Mouse (Mus musculus) kidney, adult 9 months (tissue): ENCODE measurements at regions not wholly inside any gene's neighbourhood (a gene's known extent, or its start where the extent isn't known, plus 50 kb on each side); places are given as distances from the start of the nearest gene placed in this dataset.

Source experiments
- DNase-seq: peaks from one replicate; pipeline ENCODE4 v3.0.0; 2022

DNA sequence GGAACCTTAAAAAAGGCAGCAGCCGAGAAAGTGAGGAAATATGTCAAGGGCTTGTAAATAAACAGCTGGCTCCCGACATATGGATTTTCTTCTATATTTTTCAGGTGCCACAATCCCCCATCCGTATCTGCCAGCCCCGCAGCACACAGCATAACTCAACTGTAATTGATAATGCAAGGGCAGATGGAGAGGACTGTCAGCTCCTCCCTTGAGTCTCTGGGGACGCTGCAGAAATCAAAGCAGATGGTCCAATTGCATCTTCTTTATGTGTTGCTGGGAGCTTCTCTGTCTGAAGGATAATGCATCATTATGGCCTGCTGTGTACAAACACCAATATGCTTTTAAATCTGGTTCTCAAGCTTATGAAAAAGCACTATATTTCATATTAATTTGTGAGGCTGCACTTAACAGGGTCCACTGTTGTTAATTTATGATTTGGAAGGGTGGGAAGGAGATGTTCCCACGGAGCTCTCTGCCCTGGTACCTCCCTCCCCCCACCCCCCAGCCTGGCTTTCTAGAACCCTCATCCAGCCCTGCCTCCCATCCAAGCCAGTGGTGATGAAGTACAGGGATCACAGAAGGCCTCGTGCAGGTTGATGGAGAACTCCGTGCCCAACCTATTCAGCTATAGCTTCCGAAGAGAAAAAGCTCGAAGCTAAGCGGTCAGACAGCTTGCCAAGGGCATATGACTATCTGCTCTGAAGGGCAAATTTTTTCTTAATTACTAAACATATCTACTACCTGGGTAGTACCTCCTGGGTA is 603.7 kb downstream of the Tox3 start:
- no peak for DNase-seq

DNA sequence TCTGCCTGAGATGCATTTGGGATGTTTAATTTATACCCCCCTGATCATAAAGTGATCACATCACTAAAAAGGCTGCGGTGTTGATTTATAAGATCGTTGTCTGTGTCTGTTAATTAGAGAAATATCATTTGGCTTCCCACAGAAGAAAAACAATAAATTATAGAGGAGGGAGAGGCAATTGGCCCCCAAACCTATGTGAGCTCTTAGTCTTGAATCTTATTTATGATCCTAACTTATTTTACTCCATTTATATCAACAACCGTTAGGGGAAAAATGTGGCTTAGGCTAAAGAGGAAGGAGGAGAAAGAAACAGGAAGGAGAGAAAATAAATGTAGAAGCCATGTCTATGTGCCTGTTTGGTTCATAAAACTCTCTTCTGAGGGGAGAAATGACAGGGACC is 609.5 kb downstream of the Tox3 start:
- no peak for DNase-seq

DNA sequence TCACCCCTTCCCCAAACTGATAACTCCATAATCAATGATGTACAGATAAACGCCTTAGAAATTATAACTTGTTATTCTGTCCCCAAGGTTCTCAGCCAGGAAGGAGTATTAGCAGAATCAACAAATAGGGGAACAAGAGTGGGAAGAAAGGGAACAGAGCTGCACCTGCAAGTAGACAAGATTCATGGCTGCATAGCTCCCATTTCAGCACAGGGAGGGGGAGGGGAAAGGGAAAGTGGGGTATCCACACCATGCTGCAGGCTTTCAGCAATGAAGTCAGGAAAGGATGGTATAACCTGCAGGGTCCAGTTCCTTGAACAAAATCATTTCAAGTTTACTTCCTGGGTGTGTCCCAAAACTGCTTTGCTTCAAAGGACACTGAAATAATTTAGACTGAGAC is 610.5 kb downstream of the Tox3 start:
- no peak for DNase-seq

DNA sequence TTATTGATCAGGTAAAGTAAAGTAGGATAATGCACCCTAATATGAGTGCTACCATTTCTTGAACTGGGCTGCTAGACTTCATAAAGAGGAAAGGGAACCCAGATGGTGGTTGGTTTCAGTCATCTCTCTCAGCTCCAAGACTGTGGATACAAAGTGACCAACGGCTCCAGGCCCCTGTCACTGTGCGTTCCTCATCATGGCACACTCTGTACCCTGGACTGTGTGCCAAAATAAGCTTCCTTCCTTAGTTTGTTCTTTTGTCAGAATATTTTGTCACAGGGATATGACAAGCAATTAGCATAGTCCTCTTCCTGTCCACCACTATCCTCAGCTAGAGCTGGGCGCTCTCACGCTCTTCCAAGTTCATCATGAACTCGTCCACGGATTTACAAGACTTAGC is 620.9 kb downstream of the Tox3 start:
- DNase-seq, result no peak

DNA sequence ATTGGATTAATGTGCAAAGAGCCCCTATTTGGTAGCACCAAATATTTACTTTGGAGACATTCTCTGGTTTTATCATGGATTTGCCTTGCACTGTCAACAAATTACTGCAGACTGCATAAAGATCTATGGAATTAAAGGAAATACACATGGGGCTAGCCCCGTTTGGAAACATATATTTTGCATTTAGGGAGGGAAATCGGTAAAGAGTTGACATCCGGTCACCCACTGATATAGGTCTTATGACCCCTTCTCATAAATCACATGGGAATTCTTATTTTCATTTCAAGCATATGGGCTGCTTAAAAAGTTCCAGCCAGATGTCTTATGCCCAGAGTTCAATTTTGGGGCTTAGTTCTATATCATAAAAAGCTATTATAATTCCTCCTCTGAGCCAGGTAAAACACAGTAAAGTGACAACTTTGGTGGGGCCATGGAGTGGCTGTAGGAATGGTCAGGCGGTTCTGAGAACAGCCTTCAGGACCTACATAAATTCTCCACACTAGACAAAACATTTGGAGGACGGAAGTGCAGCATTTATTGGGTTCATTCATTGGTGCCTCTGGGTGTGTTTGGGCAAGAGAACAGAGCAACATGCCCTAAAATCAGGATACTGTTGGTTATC is 626.3 kb downstream of the Tox3 start:
- DNase-seq, result no peak

DNA sequence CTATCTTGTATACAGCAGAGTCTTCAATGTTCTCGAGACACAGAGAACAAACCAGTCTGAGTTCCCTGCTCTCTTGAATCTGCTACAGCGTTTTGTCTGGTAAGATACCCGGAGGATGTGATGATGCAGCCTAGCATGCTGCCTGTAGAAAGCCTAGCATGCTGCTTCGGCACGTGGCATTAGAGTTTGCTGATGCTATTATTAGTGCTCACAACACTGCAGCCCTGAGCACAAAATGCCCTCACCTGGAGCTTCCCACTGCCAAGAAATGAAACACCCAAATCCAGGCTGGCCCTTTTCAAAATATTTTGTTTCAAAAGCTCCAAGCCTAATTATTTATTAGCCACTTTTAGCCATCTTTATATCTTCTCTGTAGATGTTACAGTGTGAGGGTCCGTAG is 634.3 kb downstream of the Tox3 start:
- DNase-seq, result no peak

DNA sequence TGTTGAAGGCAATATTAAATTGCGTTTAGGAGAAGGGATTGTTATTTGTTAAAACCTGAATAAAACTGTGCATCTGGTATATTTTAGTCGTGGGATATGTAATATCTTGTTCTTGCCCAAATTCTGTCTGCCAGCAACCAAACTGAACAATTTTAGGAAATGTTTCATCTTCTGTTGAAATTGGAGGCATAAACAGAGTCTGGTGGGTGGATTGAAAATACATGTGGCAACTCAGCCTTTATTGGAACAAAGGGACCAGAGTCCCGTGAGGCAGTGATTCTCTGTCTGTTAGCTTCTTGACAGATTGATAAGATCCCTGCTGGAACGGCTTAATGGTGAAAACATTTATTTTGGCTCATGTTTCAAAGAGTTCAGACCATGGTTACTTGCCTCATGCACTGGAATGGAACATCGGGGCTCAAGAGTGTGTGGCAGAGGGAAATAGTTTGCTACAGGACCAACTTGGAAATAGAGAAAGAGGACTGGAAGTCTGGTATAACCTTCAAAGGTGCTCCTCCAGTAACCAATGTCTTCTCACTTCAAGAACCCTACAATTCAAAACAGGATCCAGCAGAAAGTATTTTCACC is 640.7 kb downstream of the Tox3 start:
- no peak for DNase-seq

DNA sequence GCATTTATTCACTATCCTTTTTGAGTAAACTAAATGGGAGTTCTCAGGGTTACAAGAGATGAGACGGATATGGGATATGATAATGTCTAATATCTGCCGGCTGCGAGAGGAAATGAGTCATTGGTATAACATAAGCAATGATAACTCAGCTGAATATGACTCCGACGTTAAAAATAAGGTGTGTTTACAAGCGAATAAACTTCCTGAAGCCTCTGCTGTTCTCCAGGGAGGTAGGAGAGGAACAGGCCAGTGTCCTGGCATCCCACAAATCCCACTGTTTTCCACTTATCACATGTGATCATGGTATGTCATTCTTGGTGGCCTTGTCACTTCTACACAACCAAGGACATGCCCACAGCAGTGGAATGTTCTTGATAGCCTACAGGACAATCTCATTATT is 641.7 kb upstream of the Sall1 start:
- no peak for DNase-seq

DNA sequence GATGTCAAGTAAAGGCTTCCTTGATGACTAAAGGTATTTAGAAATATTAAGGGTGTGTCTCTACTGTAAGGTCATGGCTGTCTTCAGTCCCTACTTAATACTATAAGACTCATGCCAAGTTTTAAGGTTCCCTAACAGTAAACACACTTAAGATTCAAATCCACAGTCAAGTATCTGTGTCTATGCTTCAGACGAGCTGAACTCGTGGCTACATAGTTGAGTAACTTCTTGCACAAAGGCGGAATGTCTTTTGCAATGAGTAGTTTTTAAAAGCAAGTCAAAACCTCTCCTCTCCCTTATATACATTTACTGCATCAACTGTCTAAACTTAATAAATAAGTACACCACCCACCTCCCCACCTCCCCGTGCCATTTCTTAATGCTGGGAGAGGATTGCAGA is 637.0 kb upstream of the Sall1 start:
- DNase-seq, result no peak

DNA sequence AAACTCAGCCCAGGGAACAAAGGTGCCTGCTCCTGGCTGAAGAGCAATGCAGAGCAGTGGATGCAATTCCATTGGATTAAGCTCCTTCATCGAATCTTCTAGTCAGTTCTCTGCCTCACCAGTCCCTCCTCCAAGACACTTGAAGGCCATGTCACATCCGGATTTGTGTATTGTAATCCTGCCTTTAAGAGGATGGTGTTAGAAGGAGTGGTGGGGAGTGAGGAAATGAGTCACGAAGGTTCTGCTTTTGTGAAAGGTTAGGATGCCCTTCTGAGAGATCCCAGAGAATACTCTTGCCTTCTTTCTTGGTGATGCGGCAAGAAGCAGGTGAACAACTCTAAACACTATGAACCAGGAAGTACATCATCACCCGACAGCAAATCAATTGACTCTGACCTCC is 636.4 kb upstream of the Sall1 start:
- DNase-seq, result no peak

DNA sequence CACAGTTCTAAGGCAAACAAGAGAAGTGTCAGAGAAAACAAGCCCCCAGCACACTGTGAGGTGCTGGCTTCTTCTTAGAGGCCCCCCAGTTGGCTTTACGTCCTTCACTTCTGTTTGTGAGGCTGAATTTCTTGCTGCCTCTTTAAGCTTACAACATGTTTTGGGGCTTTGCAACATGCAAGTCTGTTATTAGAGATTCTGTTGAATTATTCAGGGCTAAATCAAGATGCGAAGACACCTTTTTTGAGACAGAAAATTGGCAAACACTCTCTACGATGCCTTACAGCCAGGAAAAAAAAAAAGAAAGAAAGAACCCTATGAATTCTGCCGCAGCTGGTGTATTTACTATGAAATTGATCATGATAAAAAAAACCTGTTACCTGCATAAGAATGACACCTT is 635.6 kb upstream of the Sall1 start:
- no peak for DNase-seq

DNA sequence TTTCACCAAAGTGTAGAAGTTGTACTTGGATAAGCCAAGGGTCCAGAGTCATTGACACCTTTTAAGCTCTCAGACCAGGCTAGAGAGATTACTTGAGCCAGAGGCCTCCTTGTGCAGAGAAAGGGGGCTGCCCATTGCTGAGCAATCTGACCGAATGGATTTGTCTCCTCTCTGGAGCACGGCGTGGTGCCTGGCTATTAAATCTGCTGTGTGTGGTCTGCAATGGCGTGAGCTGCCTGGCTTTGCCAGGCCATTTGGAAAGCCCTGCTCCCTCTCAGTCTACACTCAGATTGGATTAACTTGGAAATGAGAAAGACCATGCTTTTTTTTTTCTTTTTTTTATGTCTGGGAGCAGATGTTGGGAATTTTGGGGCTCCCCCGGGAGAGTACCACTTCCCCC is 633.3 kb upstream of the Sall1 start:
- no peak for DNase-seq

DNA sequence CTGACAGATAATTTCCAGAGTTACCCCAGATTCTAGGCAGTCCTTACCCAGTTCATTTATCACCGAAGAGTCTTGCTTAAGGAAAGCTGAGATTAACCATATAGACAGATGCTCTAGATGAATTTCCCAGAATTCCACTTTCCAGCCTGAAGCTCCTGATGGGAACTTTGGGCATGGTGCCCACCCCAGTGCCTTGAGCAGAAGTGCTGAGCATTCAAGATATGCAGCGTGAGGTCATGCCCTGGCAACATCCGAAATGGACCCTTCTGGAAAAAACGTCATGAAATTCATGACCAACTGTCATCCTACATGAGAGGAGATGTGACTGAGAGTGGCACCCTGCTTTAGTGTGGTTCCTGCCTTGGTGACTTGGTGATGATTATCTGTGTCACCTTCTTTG is 629.9 kb upstream of the Sall1 start:
- no peak for DNase-seq

DNA sequence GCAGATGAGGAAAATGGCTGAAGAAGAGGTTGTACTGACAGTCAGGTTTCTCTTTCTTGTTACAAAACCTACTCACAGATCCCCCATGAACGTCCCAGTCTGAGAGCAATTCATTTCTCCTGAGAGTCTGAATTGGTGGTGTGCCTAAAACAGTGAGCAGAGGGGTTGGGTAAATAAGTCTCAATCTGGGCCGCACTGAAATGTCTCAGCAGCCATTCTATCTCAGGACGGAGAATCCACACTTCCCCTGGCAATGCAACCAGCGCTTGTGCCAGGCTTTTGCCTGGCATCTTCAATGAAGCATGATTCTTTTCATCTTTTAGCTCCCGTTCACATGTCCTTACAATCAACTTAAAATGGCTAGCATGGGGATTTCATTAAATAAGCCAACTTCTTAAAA is 628.7 kb upstream of the Sall1 start:
- no peak for DNase-seq

DNA sequence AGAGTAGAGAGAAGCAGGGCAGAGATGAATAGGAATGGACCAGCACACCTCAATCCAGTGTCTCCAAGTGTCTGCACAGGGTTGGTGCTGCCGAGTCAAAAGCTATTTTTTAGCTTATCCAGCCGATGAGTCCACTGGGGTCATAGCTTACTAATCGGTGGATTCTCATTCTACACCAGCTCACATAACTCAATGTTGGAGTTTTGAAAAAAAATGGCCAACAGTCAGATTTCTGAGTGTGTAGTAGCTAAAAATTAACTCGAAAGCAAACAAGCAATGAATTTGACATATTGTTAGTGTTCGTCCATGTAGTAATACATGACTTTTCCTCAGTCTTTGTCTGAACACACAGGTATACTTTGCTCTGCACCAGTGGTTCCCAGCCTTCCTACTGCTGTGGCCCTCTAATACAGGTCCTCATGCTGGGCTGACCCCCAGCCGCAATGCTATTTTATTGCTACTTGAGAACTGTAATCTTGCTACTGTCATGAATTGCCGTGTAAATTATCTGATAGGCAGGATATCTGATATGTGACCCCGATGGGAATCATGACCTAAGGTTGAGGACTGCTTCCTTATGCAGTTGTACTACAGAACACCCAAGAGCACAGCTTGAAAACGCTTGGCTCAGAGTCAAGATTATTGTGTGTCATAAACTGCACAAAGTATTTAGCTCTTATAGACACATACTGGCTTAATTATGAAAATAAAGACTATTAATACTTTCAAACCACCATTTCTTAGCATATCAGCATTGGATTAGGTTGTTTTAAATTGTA is 621.1 kb upstream of the Sall1 start:
- DNase-seq, result no peak

DNA sequence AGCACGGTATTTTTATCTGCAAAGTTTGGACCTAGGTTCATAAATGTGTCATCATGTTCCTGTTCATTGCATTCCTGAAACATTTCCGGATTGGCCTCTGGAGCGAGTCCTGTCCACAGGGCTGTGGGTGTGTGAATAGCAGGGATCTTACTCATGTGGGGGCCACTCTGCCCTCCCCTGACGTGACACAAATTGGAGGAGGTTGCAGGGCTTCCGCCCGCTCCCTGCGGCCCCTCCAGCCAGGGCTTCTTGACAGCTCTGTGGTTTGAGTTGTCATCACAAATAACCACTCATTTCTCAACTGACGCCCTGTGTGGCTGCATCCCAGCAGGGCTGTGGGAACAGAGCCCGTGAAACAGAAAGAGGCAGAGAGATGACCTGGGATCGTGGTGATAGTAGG is 619.9 kb upstream of the Sall1 start:
- no peak for DNase-seq

DNA sequence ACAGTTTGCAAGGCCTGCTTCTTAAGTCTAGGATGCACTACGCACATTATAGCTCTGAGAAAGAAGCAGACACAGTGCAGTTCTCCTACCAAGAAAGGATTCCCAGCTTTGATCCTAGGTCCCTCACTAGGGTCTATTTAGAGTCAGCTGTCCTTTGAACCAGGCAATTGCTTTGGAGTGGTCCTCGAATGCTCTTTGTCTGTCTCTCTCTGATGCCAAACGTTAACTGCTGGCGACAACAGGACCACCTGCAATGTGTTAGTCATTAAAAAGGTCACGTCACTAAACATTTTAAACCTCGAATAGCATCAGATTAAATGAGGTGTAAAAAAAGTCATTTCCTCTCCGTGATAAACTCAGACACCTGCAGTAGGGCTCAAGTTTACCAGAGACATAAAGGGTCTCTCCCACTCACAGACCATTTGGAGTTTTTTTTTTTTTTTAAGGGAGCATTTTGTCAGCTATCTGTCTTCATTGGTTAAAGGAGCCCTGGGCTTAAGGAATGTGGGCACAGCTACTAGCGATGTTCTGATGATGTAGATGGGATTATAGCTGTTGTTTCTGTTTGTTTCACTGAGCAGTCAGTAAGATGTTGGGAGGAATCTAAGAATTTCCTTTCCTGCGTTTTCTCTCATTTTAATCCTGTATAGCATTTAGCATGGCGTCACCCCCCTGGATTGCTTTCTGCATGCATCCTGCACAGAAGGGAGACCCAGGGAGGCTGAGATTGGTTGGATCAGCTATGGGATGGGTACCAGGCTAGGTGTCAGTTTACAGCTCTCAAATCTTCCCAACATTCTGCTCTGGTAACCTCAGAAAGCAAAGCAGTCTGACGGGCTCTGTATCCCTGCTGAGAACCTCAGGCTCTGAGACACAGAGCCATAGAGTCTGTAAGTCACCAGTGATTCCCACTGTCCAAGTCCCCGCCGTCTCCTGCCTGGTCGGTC is 615.3 kb upstream of the Sall1 start:
- no peak for DNase-seq

DNA sequence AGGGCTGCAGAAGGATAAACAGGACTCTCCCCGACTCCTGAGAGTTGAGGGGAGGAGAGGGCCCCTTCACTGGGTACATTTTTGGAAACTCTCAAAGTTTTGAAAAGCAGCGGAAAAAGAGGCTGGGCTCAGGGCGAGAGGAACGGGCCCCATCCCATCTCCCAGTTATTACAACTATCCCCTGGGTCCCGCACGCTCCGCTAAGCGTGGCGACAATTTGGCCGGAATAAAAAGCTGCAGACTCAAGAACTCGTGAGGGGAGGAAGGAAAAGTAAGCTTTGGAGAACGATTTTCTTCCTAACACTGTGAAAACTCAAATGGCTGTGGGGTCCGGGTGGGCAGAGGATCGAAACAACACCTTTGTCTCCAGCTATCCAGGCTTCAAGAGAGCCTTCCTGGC is 611.4 kb upstream of the Sall1 start:
- no peak for DNase-seq

DNA sequence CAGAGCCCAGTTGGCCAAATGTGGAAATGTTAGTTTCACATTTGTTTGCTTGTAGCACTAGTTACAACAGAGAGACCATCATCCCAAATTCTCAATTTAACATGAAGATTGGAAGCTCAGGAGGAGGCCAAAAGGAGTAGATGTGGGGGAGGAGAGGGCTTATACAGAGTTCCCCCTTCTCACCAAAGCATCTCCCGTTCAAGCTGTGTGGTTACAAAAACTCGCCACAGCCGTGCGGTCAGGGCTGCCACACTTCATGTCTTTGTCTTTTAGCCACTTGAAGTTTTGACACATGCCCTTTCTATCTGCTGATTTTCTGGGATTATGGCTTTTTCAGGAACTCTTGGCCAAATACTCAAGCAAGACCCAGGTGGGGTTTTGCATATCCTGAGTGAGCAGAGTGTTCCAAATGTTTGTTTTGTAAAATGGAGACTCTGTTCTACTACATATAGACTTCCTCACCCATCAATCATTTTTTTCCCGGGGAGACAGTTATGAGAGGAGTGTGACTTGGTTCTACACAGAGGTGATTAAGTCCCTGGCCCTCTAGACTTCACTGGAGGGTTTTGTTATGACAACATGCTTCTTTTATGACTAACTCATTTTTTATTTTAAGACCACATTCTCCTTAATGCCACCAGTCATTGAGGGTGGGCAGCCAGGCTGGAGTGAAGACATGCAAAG is 605.4 kb upstream of the Sall1 start:
- no peak for DNase-seq

DNA sequence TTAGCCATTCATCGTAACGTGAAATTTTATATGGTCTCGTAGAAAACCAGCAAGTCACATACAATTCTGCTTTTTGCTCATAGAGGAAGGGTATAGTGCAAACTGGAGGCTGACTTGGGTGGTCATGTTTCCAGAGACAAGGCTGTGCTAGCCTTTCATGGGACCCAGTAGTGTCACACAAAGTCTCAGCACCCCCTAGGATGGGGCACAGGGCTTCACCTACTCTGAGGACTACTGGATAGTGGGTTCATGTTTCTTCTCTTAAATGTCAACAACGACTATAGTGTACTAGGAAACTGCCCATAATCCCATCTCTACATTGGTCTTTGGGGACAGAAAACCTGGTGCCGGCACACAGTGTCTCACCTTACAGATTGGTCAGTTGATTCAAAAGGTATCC is 603.0 kb upstream of the Sall1 start:
- no peak for DNase-seq

DNA sequence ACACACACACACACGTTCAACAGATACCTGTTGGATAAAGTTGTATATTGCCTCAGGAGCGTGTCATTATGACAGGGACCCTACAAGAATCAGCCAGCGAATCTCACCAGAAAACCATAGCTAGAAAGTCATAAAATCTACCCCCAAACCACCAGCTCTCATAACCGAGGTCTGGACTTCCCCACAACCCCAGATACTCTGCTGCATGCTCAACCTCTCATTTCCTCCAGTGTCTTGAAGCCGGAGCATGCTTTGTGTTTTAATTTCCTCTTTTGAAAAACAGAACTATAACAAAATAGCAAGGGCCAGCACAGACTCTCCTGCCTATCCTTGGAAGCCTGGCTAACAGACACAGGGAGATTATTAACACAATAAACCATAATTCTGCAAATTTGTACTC is 597.4 kb upstream of the Sall1 start:
- DNase-seq, result no peak

DNA sequence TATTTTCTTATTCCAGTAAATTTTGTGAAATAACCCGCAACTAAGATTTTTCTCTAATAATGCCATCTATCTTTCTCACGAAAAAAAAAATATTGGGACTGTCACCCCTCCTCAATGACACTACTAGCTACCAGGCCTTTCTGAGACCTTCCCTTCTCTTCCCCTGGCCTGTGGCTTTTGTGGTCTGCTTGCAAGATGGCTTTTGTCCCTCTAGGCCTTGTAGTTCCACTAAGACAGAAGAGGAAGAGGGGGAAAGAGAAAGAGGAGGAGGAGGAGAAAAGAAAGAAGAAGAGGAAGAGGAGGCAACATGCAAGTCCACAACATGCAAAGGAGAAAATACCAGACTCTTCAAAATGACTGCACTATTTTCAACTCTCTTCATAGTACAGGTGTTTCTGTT is 590.9 kb upstream of the Sall1 start:
- no peak for DNase-seq
